Mouse (Mus musculus): ENCODE results near the gene Ptprr.

Gene Ptprr

DNA sequence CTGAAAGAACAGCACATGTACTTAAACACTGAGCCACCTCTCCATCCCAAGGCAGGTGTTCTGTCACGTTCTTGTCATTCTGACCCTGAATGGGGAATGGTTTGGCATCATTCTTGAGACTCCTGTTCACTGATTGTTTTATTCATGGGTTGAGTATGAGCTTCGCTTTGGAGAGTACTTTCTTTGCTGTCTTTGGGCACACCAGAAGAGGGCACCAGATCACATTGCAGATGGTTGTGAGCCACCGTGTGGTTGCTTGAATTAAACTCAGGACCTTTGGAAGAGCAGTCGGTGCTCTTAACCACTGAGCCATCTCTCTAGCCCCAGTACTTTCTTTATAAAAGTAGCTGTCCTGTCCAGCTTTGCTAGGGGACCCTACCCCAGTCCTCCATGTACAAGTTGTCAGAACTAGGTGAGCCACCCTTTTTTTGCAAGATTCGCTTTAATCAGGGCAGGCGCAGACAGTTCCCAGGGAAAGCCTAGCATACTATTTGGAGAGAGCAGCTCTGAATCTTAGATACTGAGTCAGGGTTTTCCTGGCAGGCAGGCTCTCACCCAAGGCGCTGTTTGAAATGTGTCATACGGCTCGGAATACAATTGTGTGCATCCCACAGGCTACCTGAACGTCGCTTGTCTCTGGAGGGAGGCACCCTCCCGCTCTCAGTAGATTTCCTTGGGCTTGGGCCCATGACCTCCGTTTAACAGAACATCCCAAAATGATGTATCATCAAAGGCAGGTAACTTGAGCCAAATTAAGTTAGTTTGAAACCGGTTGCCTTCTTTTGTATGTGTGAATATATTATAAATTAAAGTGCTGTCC, 178.8 kb downstream of the Ptprr start:
- no peak for DNase-seq (ENCODE audit: low spot score in 2 of 2)

DNA sequence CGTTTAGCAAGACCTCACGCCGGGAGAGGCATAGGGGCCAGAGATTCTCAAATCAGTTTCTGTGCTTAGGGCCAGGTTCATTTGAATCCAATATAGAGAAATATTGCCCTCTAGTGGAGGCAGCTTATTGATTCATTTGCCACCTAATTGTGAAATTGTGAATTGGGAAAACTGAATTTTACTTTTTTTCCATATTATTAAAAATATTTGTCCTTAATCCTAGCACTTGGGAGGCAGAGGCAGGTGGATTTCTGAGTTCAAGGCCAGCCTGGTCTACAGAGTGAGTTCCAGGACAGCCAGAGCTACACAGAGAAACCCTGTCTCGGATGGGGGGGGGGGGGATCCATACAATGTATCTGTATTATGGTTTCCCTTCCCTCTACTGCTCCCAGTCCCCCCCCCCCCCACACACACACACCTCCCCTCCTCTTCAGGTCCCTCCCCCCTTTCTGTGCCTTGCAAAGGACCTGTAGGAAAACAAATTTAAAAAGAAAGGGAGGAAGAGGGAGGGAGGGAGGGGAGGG, 179.5 kb downstream of the Ptprr start:
- no peak for DNase-seq (ENCODE audit: low spot score in 2 of 2)

DNA sequence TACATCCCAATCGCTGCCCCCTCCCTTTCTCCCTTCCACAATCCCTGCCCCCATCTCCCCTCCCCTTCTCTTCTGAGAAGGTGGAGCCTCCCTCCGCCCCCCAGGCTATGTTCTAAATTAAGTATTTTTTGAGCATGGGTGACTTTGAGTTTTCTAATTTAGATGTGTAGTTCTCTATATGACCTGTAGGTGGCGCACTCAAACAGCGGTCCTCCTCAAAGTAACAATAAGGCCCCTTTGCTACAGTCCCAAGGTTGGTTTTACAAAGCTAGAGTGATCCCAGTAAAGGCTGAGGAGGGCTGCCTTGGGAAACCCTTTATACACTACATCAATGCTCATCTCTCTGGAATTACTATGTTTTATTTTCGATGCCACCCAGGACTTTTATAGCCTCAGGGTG, 181.0 kb downstream of the Ptprr start:
- no peak for DNase-seq (ENCODE audit: low spot score in 2 of 2)

DNA sequence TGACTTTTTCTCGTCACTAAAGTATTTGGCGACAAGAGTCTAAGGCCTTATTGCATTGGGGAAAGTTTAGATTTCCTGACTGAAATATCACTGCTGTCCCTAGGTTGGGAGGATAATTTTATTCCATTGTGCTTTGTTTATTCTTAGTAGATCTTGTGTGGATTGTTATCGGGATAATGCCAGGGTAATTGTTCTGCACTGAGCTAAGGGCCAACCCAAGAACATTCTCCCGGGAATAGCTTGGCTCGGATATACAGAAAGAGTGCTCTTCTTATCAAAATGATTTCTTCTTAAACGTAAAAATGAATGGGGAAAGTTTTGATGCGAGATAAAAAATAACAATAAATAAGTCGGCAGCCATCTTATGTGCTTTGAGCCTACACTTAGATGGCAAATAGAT, 183.5 kb downstream of the Ptprr start:
- DNase-seq (ENCODE audit: low spot score in 2 of 2) = no peak

DNA sequence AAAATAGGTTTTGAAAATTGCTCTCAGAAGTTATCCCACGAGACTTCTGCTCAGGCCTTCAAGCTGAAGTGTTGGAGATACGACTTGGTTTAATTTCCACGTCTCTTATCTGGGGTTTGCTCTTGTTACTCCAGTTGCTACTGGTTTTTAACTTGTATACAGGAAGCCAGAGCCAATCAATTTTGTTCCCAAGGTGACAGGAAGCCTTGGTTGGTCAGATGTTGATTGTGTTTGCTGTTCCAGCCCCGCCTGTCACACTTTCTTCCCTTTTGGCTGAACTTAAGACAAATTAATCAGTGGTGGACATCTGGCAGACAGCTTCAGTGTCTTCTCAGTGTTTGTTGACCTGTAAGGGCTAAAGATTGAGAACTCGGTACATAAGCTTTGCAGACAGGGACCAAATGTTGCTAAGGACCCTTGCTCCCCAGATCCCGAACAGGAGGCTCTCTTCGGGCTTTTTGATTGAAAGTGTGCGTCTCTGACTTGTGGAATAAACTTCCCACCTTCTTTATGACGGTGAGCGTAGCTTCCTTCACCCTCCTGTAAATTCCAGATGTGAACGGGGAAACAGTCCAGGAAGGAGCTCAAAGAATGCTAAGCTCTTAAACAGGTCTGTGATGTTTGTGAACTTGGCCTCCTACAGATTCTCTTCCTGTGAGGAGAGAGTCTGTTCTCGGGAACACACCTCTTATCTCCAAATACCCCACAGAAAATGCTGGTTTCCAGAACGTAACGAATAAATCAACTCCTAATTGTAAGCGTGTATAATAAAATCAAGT, 187.8 kb downstream of the Ptprr start:
- DNase-seq (ENCODE audit: low spot score in 2 of 2) = no peak

DNA sequence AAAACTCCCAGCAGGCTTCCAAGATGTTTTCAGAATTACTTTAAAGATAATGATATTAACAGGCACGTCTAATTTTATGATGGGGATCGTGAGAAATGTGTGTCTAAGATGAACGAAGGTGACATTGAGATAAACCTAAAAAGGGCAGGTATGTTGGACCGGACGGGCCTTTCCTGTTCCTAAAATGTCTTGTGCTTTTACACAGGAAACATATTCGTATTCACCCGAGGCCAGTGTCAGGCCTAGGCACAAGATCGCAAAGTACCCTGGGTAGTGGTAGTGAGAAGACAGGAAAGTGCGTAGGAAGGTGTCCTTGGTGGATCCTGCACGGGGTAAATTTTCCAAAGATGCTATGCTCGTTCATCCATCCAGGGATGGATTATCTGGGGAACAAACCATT, 188.4 kb downstream of the Ptprr start:
- DNase-seq (ENCODE audit: low spot score in 2 of 2) = no peak

DNA sequence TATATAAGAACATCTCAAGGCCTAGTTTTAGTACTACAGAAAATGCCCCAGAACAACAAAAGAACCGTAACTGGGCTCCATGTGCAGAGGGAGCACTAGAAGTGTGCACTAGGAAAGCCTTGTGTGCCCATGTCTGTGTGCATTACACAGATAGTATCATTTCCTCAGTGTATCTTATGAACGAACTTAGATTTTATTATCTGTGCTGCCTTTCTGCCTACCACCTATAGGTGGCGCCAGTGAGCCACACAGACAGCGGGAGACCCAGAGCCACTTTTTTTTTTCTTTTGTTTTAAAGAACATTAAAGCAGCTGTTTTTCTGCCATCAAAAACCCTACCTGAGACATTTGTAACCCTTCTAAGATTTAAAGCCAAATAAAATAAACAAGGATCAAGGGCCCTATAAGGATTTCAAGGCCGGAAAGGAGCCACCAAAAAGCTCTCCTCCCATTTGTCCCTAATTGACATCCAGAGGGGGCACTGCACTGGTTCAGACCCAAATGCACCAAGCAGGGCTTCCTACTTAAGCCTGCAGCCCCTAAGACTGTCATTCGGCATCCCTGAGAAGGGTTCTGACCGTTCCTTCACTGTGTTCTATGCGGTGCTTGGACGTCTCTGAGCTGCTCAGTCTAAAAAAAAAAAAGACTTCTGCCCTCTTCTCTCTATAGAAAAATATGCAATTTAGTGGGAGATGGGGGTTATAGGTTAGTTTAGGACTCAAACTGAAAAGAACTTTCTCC, 190.1 kb downstream of the Ptprr start:
- no peak for DNase-seq (ENCODE audit: low spot score in 2 of 2)

DNA sequence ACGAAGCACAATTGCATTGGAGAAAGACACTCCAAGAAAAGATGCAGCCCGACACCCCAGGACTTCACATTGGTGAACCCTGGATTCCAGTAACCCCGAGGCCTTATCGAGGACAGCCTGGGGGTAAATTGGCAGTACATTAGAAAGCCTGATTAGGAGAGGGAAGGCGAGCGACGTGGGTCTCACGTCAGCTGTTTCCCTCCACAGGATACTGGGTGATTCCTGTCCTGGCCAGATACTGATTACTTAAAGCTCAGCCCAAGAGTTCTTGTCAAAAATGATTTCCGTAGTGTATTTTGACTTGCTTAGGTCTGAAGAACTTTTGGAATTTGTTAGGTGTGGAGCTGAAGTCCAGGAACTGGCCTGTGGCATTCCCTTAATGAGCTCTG, 190.7 kb downstream of the Ptprr start:
- DNase-seq (ENCODE audit: low spot score in 2 of 2) = no peak

DNA sequence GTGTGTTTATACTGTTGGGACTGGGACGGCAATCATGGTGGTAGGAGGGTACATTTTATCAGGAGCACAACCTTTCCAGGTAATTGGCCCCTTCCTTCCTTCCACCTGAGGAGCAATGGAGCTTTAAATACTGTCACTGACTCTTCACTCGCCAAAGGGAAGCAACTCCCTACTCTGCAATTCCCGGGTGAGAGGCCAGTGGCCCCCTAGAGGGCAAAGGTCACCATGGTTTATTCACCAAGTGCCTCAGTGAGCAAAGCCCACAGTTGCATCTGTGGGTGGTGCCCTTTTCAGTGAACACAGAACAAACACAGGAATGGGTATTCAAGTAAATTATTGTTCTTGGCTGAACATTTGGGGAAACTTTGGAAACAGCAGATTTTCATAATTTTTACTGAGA, 194.1 kb downstream of the Ptprr start:
- no peak for DNase-seq (ENCODE audit: low spot score in 2 of 2)

DNA sequence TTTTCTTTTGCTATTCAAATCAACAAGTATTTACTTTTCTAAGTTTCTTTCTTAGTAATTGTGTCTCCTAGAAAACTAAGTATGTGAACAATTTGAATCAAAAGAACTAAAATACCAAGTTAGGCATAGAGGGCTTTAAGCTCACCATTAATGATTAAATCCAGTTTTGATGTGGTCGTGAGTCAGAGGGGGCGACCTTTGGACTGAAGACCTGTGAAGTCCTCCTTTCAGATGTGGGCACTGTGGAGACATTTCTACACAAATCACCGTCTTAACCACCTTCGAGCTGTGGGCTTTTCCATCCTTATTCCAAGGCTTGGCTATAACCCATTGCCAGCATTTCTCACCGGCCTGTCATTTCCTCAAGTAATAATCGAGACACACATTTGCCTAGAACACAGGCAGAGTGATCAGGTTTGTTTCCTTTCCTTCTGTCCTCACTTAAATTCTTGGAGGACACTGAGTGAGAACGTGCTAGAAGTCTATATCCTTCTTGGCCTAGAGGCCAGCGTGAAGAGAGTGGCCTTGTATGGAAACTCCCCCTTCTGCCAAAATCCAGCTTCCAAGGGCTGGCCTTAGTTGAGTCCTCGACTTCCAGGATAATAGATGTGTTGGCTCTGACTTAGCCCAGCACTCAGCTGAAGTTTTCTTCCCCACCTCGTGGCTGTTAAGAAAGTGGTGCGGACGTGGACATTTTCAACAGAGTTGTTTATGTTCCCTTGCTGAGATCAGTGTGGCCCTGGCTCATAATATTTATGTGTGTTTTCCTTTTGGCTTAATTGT, 202.5 kb downstream of the Ptprr start:
- no peak for DNase-seq (ENCODE audit: low spot score in 2 of 2)

DNA sequence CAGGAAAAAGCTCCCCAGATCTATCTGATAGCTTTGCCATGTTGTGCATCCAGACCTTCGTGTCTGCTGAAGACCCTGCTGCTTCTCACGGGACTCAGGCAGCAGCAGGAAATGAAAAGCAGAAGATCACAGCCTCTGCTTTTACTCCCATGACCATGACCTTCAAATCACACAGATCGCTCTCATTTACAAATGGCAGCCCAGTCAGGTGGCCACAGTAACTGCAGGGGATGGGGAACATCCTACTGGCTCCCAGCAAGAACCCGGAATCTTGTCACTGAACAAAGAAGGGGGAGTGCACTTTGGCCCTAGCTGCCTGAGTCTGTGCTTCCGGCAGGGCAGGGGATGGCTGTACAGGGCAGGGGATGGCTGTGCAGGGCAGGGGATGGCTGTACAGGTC, 217.3 kb downstream of the Ptprr start:
- DNase-seq (ENCODE audit: low spot score in 2 of 2) = no peak

DNA sequence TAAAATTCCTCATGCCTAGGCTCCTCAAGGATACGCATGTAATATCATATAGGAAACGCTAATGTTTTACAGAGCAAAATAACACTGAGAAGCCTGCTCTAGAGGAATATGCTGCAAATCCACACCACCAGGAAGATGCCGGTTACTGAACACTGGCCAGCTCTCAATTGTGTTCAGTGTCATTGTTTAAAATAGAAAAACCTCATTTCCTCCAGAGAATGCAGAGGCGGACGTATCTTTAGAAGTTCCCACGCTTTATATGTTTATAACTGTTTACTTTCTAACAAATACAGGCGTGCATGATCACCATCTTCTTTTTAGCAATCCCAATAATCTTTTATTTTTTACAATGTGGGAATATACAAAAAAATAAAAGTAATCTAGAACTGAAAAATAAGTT, 224.2 kb downstream of the Ptprr start:
- DNase-seq (ENCODE audit: low spot score in 2 of 2) = no peak

DNA sequence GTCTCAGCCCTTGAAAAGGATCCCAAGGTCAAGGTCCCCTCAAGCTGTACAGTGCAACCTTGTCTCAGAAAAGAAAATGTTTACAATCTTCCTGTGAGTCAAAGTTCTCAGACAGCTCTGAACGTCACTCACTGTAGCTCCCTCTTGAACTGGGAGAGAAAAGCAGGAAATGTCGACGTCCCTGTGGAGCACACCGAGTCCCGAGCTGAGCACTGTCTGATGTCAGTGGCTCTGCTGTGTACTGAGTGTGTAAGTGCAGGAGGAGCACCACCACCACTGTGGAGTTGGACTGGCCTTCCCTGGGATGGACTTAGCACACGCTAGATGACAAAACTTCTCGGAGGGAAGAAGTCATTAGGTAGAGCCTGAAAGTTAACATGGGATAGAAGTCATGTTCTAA, 225.4 kb downstream of the Ptprr start:
- DNase-seq (ENCODE audit: low spot score in 2 of 2) = no peak

DNA sequence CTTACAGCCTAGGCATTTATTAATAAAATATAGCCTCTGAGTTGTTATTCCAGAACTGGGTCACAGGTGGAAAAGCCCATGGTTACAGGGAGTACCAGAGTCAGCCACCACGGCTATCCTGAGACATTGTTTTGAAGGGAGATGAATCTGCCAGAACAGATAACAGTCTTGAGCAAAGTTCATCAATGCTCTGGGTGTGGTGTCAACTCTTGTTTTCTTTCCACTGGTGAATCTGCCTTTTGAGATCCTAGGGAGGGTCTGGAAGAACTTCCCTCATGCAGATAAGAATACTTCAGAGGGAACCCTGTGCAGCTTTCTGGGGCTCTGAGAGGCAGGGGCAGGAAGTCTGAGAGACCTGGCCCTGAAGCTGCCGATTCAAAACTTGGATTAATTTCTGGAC, 227.6 kb downstream of the Ptprr start:
- no peak for DNase-seq (ENCODE audit: low spot score in 2 of 2)

DNA sequence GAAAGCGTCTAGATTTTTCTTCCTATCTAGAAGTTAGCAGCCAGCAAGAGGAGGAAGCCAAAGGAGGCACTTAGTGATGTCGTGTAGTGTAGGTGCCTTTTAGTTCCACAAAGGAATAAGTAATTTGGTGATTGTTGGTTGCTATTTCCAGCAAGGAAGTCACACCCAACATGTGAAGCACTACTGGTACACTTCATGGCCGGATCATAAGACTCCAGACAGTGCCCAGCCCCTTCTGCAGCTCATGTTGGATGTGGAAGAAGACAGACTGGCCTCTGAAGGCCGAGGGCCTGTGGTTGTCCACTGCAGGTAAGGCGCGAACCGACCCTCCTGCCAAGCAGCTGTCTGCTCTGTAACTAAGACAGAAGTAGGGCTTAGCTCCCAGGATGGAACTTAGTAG, 234.7 kb downstream of the Ptprr start:
- DNase-seq (ENCODE audit: low spot score in 2 of 2) = no peak

DNA sequence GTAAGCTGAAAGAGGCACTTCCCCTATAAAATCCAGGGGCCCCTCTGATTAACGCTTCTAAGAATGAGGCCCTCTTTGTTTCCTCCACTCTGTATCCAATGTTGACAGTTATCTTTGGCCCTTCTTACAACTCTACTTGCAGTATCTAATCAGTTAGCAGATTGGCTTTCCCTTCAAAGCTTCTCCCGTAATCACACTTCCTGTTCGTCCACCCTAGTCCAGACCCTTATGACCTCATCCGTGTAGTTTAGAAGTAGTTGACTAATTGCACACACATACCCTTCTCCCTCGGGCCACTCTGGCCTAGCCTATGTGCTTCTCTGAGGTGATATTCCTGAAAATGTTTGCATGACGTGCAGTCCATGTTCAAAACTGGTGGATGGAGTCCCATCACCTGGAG, 236.0 kb downstream of the Ptprr start:
- DNase-seq (ENCODE audit: low spot score in 2 of 2) = no peak

DNA sequence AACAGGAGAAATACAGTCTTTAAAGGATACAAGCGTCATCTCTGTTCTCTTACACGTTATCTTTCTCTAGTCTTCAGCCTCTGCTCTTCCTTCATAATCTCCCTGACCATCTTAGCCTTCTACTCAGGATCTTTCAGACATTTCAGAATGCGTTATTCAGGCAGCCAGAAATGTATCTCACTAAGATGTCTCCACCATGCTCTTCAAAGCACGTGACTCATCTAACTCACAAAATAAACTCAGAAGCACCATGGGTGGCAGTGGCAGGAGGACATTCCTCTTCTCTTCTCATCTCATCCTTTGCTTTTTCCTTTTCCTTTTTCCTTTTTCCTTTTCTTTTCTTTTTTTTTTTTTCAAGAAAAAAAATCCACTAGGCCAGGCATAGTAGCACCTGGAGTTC, 241.3 kb downstream of the Ptprr start:
- DNase-seq (ENCODE audit: low spot score in 2 of 2) = no peak

DNA sequence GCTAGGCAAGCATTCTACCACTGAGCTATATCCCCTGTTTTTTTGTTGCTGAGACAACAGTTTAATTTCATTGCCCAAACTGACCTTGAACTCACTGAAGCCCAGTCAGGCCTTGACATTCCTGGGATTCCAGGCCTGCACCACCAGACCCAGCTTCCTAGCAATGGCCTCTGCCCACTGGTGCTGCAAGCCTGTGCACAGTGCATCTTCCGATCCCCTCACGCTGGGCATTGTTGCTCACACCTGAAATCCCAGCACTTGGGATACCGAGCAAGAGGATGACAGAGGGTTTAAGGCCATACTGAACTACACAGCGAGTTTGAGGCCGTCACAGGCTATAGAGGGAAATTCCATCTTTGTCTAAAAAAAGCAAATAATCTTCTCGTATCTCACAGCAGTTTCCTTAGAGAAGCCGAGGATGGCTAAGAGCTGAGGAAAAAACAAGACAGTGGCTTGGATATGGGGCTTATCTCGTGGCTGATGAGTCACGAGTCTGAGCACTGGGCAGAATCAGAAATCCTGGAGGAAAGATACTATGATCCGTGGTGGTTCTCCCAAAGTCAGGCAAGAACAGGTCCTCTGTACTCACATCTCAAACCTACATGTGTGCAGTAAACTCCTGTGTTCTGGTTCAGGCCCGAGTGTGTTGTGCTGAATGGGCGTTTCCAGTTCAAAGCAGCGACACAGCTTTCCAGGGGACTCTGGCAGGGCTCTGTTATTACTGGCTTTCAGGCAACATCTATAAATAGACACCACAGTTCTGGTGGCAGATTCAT, 242.8 kb downstream of the Ptprr start:
- peak; percentile 24 to 61 for DNase-seq (ENCODE audit: low spot score in 2 of 2)

DNA sequence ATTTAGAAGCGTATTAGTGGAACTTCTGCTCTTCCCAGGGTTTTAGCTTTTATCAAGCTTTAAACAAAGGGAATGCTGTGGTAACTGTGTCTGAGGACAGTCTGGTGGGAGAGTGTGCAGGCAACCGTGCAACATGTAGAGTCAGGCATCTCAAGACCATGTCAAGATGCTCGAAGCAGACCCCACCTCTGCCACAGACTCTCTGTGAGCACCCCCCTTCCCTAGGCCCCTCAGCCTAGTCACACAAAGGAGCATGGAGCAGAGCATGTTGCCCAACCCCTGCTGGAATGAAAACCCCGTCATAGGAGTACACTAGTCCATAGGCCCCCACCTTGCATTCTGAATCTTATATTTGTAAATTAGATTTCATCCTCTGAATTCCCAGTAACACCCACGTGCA, 243.5 kb downstream of the Ptprr start:
- DNase-seq (ENCODE audit: low spot score in 2 of 2) = peak in 1 of 2 experiments; percentile 14

DNA sequence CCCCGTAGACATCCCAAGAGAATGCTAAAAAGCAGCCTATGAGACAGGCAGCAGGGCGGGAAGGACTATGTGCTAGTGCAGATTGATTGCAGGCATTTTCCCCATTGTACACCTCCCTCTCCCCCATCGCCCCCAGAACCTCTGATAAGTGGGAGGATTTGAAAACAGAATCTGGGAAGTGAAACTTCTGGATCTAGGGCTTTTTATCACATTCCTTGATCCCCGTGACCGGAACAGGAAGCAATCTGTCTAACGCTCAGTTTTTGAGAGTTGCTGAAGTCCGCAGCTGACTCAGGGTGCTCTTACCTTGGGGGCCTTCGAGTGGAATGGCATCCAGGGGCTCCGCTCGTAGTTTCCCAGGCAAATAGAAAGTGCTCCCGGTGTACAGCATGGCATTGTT, 246.5 kb downstream of the Ptprr start:
- DNase-seq (ENCODE audit: low spot score in 2 of 2) = no peak
